Mouse (Mus musculus) embryonic facial prominence, embryonic 11.5 days (tissue): ENCODE measurements at regions not wholly inside any gene's neighbourhood (a gene's known extent, or its start where the extent isn't known, plus 50 kb on each side); places are given as distances from the start of the nearest gene placed in this dataset.

Experiments
- ATAC-seq: fragments of 200-750 bp; cut with Nextera tagmentation; replicated peaks from 2 replicates; pipeline ENCODE4 v1.8.0; 2017; ENCODE audit warnings: low read depth; ENCODE audit not compliant: insufficient number of reproducible peaks, low FRiP score, low TSS enrichment
- DNase-seq: peaks from one replicate; pipeline ENCODE4 v3.0.0-alpha.2; 2015; ENCODE audit warnings: low spot score
- H3K27ac ChIP-seq: fragments of 300-500 bp; sonication (generic); replicated peaks from 2 replicates; pipeline ENCODE4 v1.5.1; 2014; ENCODE audit warnings: mild to moderate bottlenecking, low read depth, low read length, control low read depth
- H3K27me3 ChIP-seq: fragments of 300-500 bp; sonication (generic); 2 replicates; pipeline ENCODE4 v1.6.1; 2014; ENCODE audit warnings: mild to moderate bottlenecking, low read length, moderate library complexity, mixed read lengths; ENCODE audit not compliant: control insufficient read depth, insufficient read depth
- H3K36me3 ChIP-seq: fragments of 300-500 bp; sonication (generic); replicated peaks from 2 replicates; pipeline ENCODE4 v1.6.1; 2014; ENCODE audit warnings: low read depth, mild to moderate bottlenecking, low read length, moderate library complexity, mixed read lengths; ENCODE audit not compliant: control insufficient read depth, insufficient read depth
- H3K4me1 ChIP-seq: fragments of 300-500 bp; sonication (generic); 2 replicates; pipeline ENCODE4 v1.6.1; 2014; ENCODE audit warnings: low read length, mixed read lengths; ENCODE audit not compliant: control insufficient read depth, insufficient read depth
- H3K4me2 ChIP-seq: fragments of 300-500 bp; sonication (generic); 2 replicates; pipeline ENCODE4 v1.6.1; 2014; ENCODE audit warnings: low read depth, mild to moderate bottlenecking, control low read depth, low read length, moderate library complexity
- H3K4me3 ChIP-seq: fragments of 300-500 bp; sonication (generic); 2 replicates; pipeline ENCODE4 v1.5.1; 2014; ENCODE audit warnings: low read depth, low read length, control low read depth
- H3K9ac ChIP-seq: fragments of 300-500 bp; sonication (generic); replicated peaks from 2 replicates; pipeline ENCODE4 v1.6.1; 2014; ENCODE audit warnings: mild to moderate bottlenecking, control low read depth, low read length
- H3K9me3 ChIP-seq: fragments of 300-500 bp; sonication (generic); replicated peaks from 2 replicates; pipeline ENCODE4 v1.6.1; 2016; ENCODE audit warnings: mild to moderate bottlenecking, low read length, inconsistent platforms, mixed read lengths; ENCODE audit not compliant: control insufficient read depth
- WGBS: fragments of 180-500 bp; shearing (Covaris S2); extraction: QIAGEN DNeasy Blood & Tissue Kit; methylation state at CpG from one replicate; pipeline ENCODE4 v1.1.7; 2014; 5-methylcytosine and 5-hydroxymethylcytosine counted together

DNA sequence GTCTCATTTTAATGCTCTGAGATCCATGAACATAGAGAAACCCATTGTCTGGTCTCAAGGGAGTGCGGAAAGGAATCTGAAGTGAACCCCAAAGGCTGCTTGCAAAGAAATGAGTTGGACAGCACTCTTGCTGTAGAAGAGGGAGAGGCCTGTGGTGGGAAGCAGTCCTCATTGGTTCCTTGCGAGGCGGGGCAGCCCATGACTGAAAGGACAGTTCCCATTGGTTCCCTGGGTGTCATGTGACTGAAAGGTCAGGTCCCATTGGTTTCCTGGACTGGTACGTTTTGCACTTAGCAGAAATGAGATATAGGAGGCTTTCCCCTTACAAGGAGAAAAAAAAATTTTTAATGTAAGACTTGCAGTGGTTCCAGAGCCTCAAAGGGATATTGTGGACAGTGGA is 119.9 kb upstream of the Ajap1 start:
- DNase-seq (no peak), ATAC-seq (no peak)
- no peak overlapping the region for H3K4me3 ChIP-seq
- no peaks in the 10 kb centered on the region for H3K9me3 ChIP-seq
- no peak overlapping the region for H3K27ac ChIP-seq
- WGBS = 85% methylated on average over 4 of the region's 4 CpGs
- H3K4me2 ChIP-seq = no peak overlapping the region
- no peaks in the 10 kb centered on the region for H3K36me3 ChIP-seq
- H3K9ac ChIP-seq = no peak overlapping the region
- no peaks in the 10 kb centered on the region for H3K27me3 ChIP-seq
- no peaks in the 10 kb centered on the region for H3K4me1 ChIP-seq

DNA sequence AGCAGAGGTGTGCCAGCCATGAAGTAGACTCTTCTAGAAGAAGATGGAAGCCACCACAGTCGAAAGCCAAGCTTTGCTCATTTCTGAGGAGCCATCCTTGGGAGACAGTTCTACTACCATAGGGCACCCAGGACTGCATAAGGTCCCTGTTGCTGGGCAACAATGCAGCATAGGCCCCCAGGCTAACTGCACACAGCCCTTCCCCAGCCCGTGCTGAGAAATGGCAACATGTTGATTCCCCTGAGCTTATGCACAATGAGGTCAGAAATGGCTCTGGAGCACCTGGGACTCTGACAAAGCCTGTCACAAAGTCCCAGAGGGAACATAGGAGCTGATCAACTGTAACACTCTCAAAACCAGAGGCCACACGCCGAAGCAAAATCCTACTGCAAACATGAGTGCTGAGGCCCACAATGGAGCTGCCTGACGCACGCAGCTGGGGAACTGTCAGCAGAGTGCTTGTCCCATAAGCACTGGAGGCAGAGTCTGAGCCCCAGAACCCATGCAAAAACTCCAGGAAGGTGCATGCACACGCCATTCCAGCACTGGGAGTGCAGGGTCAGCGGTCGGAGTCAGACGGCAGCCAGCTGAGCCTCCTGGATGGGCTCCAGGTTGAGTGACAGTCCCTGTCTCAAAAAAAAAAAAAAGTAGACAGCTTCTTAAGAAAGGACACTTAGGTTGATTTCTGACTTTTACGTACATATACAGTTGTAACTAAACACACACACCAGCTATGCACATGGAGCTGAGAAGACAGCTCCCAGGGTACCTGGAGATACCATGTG is 120.6 kb upstream of the Ajap1 start:
- DNase-seq = no peak
- Histone ChIP-seq H3K4me2 (no peak overlapping the region), H3K4me3 (no peak overlapping the region), H3K9me3 (no peaks in the 10 kb centered on the region), H3K4me1 (no peaks in the 10 kb centered on the region), H3K36me3 (no peaks in the 10 kb centered on the region), H3K27me3 (no peaks in the 10 kb centered on the region), H3K27ac (no peak overlapping the region), H3K9ac (no peak overlapping the region)
- WGBS = 84% methylated on average over 11 of the region's 11 CpGs
- no peak for ATAC-seq

DNA sequence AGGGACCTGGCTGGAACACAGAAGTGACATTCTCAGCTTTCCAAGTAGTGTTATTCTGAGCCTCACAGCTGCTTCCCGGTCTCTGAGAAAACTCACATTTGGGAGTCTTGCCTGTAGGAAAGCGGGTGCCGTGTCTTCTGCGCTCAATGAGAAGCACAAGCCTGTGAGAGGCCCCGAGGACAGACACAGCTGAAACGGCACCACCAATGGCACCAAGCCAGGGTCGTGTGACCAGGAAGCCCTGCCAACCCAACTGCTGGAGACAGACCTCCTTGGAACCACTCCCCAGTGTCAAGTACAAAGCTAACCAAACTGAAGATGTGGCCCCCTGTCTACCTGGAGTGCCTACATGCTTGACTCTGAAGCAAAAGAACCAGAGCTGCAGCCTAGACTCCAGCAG is 121.3 kb upstream of the Ajap1 start:
- Histone ChIP-seq H3K9me3 (no peaks in the 10 kb centered on the region), H3K9ac (no peak overlapping the region), H3K27me3 (no peaks in the 10 kb centered on the region), H3K4me2 (no peak overlapping the region), H3K27ac (no peak overlapping the region), H3K36me3 (no peaks in the 10 kb centered on the region), H3K4me3 (no peak overlapping the region), H3K4me1 (no peaks in the 10 kb centered on the region)
- 85% methylated on average over 7 of the region's 7 CpGs for WGBS
- DNase-seq (no peak), ATAC-seq (no peak)

DNA sequence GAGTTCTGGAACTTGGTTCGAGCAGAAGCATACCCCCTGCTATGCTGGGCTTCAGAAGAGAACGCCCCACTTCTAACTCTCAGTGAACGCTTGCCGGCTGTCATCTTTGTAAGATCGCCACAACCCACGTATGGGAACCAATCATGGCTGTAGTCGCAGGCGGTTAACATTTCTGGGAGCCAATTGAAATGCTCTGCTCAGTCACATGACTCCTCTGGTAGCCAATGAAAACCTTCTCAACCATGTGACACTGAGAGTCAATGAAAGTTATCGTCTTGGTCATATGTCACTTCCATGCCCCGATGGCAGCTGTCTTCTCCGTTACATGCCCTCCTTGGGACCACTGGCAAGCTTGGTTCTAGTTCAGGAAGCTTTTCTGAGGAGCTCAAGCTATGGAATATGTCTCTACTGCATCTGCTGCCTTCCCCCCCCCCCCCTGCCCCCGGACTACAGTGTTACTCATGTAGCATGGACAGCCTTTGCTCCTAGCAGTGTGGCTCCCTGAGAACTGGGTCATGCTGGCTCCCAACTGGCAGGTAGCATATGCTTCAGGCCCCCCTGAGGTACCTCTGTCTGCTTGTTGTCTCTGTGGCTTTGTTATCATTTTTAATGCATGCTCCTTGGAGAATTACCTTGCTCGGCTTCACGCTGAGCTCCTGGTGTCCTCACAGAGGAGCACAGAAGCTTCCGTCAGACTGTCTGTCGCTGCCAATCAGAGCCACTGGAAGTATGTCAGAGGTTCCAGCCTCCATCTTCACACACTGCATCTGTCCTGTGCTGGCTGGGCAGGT is 122.3 kb upstream of the Ajap1 start:
- Histone ChIP-seq H3K4me3 (no peak overlapping the region), H3K9ac (no peak overlapping the region), H3K9me3 (no peaks in the 10 kb centered on the region), H3K4me1 (no peaks in the 10 kb centered on the region), H3K4me2 (no peak overlapping the region), H3K36me3 (no peaks in the 10 kb centered on the region), H3K27ac (no peak overlapping the region), H3K27me3 (no peaks in the 10 kb centered on the region)
- 91% methylated on average over 16 of the region's 16 CpGs for WGBS
- DNase-seq (no peak), ATAC-seq (no peak)

DNA sequence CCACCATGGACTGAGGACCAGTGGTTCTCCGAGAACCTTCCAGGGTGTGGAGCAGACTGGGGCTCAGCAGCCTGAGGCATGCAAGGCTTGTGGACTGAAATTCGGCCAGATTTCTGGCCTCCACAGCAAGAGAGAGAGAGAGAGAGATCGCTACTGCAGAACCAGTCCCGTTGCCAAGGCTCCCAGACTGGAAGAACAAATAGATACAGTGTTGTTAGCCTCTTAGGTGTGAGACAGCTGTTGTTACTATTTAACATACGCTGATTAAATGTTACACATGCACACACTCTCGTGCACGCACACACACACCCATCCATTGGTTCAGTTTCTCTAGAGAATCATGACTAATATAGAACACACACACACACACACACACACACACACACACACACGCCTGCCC is 133.4 kb upstream of the Ajap1 start:
- 86% methylated on average over 8 of the region's 8 CpGs for WGBS
- H3K4me1 ChIP-seq = no peaks in the 10 kb centered on the region

DNA sequence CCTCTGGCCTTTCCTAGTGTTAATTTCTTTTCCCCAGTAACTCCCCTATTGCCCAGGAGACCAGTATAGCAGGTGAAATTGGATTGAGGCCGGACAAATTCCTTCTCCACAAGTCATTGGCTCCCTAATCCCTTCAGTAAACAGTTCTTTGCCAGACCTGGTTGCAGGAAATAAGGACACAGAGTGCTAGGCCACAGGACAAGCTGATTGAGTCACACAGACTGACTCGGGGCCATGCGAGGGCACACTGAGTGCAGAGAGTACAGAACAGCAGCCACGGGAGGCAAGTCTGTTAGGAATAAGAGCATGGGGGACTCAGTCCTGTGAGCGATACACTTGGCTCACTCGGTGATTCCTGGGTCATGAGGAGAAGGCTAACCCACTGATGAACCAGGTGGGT is 134.3 kb upstream of the Ajap1 start:
- no peak overlapping the region for H3K4me3 ChIP-seq
- H3K27ac ChIP-seq = no peak overlapping the region
- no peaks in the 10 kb centered on the region for H3K9me3 ChIP-seq
- DNase-seq (no peak), ATAC-seq (no peak)
- H3K36me3 ChIP-seq = no peaks in the 10 kb centered on the region
- no peak overlapping the region for H3K4me2 ChIP-seq
- no peaks in the 10 kb centered on the region for H3K27me3 ChIP-seq
- H3K9ac ChIP-seq = no peak overlapping the region
- H3K4me1 ChIP-seq = no peaks in the 10 kb centered on the region
- WGBS = 86% methylated on average over 6 of the region's 6 CpGs

More for the DNA sequence above, 133.4 kb upstream of the Ajap1 start:
- Histone ChIP-seq H3K9ac (no peak overlapping the region), H3K9me3 (no peaks in the 10 kb centered on the region), H3K27ac (no peak overlapping the region), H3K36me3 (no peaks in the 10 kb centered on the region), H3K4me2 (no peak overlapping the region), H3K27me3 (no peaks in the 10 kb centered on the region), H3K4me3 (no peak overlapping the region)
- ATAC-seq = no peak
- no peak for DNase-seq

DNA sequence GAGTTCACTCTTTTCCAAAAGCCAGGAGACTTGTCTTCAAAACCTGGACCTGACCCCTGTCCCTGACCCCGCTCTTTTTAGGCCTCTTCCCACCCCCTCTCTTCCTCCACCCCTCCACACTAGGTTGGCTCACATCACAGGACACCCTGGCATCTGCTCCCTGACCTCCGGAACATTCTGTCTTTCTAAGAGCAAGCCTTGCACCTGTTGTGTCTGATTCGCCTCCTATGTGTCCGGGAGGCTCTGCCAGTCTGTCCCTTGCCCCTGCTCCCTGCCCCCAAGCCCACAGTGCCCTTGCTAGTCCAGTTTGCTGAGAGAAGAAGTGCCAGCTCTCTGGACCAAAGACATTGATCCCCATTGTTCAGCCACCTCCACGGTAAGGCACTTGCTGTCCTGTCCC is 138.3 kb upstream of the Ajap1 start:
- Histone ChIP-seq H3K4me3 (no peak overlapping the region), H3K27ac (no peak overlapping the region), H3K27me3 (no peaks in the 10 kb centered on the region), H3K9ac (no peak overlapping the region), H3K4me2 (no peak overlapping the region), H3K4me1 (no peaks in the 10 kb centered on the region), H3K9me3 (no peaks in the 10 kb centered on the region), H3K36me3 (no peaks in the 10 kb centered on the region)
- ATAC-seq (no peak), DNase-seq (no peak)
- WGBS = 78% methylated on average over 5 of the region's 5 CpGs

DNA sequence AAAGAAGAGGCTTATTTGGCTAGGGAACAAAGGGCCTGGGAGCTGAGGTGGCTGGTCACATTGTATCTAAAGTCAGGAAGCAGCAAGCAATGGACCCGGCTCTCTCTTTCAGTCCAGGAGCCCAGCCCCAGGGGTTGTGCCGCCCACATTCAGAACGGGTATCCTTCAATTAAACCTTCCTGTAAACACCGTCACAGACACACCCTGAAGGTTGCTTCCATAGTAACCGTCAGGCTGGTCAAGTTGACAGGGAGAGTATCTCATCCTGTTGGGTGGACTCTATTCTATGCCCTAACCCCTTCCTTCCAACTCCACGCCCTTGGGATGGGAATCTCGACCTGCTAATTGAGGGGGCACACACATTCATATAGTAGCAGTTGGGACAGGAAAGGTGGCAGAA is 148.6 kb upstream of the Ajap1 start:
- DNase-seq = no peak

More for the DNA sequence above, 148.6 kb upstream of the Ajap1 start:
- H3K36me3 ChIP-seq = no peaks in the 10 kb centered on the region
- H3K4me2 ChIP-seq = no peak overlapping the region
- WGBS = 64% methylated on average over 7 of the region's 7 CpGs
- no peak for ATAC-seq
- no peak overlapping the region for H3K4me3 ChIP-seq
- no peaks in the 10 kb centered on the region for H3K4me1 ChIP-seq
- H3K9ac ChIP-seq = no peak overlapping the region
- no peaks in the 10 kb centered on the region for H3K27me3 ChIP-seq
- no peaks in the 10 kb centered on the region for H3K9me3 ChIP-seq
- H3K27ac ChIP-seq = no peak overlapping the region
